Mouse (Mus musculus) stomach, embryonic 15.5 days (tissue): ENCODE results near the gene Rpe65. TPM values are rescaled to one million over a fixed set of nuclear protein-coding genes. Genes with fewer than 3 reads are reported as not detected.

ENCODE experiments used
- ATAC-seq: fragments of 200-750 bp; cut with Nextera tagmentation; 2 replicates; pipeline ENCODE4 v1.8.0; 2017; ENCODE audit warnings: low read depth, moderate number of reproducible peaks, moderate TSS enrichment; ENCODE audit not compliant: insufficient read depth, low FRiP score
- H3K27ac ChIP-seq: fragments of 300-500 bp; sonication (generic); 2 replicates; pipeline ENCODE4 v1.5.1; 2015; ENCODE audit warnings: mild to moderate bottlenecking, inconsistent platforms
- H3K27me3 ChIP-seq: fragments of 300-500 bp; sonication (generic); replicated peaks from 2 replicates; pipeline ENCODE4 v1.6.1; 2015; ENCODE audit warnings: inconsistent platforms
- H3K36me3 ChIP-seq: fragments of 300-500 bp; sonication (generic); 2 replicates; pipeline ENCODE4 v1.6.1; 2015; ENCODE audit warnings: inconsistent platforms
- H3K4me1 ChIP-seq: fragments of 300-500 bp; sonication (generic); 2 replicates; pipeline ENCODE4 v1.6.1; 2015; ENCODE audit warnings: inconsistent platforms
- H3K4me2 ChIP-seq: fragments of 300-500 bp; sonication (generic); 2 replicates; pipeline ENCODE4 v1.6.1; 2015; ENCODE audit warnings: mild to moderate bottlenecking, inconsistent platforms
- H3K4me3 ChIP-seq: fragments of 300-500 bp; sonication (generic); replicated peaks from 2 replicates; pipeline ENCODE4 v1.5.1; 2015; ENCODE audit warnings: inconsistent platforms
- H3K9ac ChIP-seq: fragments of 300-500 bp; sonication (generic); 2 replicates; pipeline ENCODE4 v1.6.1; 2015; ENCODE audit warnings: inconsistent platforms
- H3K9me3 ChIP-seq: fragments of 300-500 bp; sonication (generic); 2 replicates; pipeline ENCODE4 v1.6.1; 2016; ENCODE audit warnings: inconsistent platforms
- WGBS: fragments of 180-500 bp; shearing (Covaris S2); methylation state at CpG from one replicate; pipeline ENCODE4 v1.1.7; 2015; 5-methylcytosine and 5-hydroxymethylcytosine counted together
- polyA plus RNA-seq: library from polyadenylated mRNA; unstranded; fragments of >200 nt; fragmentation: Nextera tagmentation; extraction: Ambion mirVana; gene quantifications from 2 replicates; pipeline ENCODE4 v1.2.1, GENCODE M21; 2015

Rpe65 gene
- not detected in 2 replicates for polyA plus RNA-seq

DNA sequence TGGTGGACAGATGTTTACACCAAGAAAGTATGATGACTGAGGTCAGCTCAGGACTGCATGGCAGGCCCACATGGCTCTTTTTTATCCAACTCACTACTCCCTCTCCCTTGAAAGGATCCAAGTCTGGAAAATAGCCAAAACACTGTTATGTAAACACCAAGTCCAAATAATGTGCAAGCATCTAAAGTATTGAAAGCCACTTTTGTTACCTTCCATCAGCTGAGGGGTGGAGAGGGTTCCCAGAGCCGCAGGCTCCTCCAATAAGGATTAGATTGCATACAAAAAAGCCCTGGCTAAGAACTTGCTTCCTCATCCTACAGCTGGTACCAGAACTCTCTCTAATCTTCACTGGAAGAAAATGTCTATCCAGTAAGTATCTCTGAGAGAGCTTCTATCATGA lies at the start of gene Rpe65:
Gene Rpe65 (plus strand): TSS at position 301 of the 400 bp plus-strand sequence.
- 43% methylated on average over 1 of the region's 1 CpGs for WGBS
- no peak within 1 kb of the TSS for H3K9ac ChIP-seq
- ATAC-seq = no peak
- no peaks in the 10 kb centered on the region for H3K36me3 ChIP-seq
- H3K4me1 ChIP-seq = no peaks in the 10 kb centered on the region
- H3K9me3 ChIP-seq = no peaks in the 10 kb centered on the region
- no peak within 1 kb of the TSS for H3K27ac ChIP-seq
- H3K4me2 ChIP-seq = no peak within 1 kb of the TSS
- no peaks in the 10 kb centered on the region for H3K27me3 ChIP-seq
- no peak within 1 kb of the TSS for H3K4me3 ChIP-seq

DNA sequence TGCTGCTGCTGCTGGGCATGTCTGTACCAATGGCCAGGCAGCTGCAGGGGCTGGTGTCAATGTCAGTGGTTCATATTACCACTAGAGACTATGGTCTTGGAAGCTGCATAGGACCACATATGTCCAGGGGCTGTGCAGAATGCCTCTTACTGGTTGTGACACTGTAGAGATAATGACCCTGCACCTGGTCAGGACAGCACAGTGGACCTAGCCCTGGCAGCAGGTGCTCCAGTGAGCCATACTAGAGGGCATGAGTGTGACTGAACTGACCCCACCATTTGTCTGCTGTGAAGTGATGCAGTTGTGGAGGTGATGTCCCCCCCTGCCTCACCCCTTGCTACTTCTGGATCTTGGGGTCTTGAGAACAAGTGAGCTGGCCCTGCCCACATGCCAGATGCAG lies 48.8 kb upstream of the Rpe65 start:
- no peak overlapping the region for H3K9ac ChIP-seq
- no peak overlapping the region for H3K4me2 ChIP-seq
- H3K9me3 ChIP-seq = no peaks in the 10 kb centered on the region
- H3K4me3 ChIP-seq = no peak overlapping the region
- ATAC-seq = no peak
- H3K27me3 ChIP-seq = no peaks in the 10 kb centered on the region
- H3K27ac ChIP-seq = no peak overlapping the region
- no peaks in the 10 kb centered on the region for H3K36me3 ChIP-seq
- no peaks in the 10 kb centered on the region for H3K4me1 ChIP-seq

DNA sequence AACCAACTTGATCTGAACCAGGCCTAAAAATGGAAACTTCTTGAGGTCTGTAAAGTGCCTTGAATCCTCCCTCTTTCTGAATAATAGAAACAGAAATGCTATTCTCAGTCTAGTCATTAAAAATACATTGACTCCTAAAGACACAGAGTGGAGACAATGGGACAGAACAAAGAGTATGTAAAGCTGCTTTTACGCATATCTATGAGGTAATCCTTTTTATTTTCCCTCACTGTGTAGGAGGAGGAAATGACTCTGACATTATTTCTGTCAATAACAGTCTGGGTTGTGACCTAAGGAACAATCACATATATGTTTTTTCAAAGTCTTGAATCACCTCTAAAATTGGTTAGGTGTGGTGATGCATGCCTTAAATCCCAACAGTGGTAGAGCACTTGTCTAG lies 16.0 kb downstream of the Rpe65 start:
- Histone ChIP-seq H3K36me3 (no peaks in the 10 kb centered on the region), H3K4me1 (no peaks in the 10 kb centered on the region), H3K4me2 (no peak overlapping the region), H3K9ac (no peak overlapping the region), H3K27me3 (no peaks in the 10 kb centered on the region), H3K4me3 (no peak overlapping the region), H3K9me3 (no peaks in the 10 kb centered on the region), H3K27ac (no peak overlapping the region)
- 78% methylated on average over 1 of the region's 1 CpGs for WGBS
- no peak for ATAC-seq

DNA sequence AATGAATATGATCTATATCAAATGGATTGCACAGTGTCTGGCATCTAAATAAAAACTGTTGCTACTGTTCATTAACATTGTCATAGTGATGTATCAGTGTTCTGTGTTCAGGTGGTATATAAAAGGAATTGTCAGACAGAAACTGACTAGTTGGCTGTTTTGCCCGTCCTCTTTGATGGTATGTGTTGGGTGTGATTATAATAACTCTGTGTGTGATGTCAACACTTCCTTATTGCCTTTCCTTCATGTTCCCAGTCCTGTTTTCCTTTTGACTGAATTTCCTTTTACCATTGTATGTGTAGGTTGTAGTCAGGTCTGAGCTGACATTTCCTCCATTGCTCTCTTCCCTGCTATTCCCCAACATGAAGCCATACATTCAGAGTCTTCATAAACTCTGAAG lies 22.1 kb downstream of the Rpe65 start:
- Histone ChIP-seq H3K9ac (no peak overlapping the region), H3K27me3 (no peaks in the 10 kb centered on the region), H3K27ac (no peak overlapping the region), H3K4me1 (no peaks in the 10 kb centered on the region), H3K9me3 (no peaks in the 10 kb centered on the region), H3K4me2 (no peak overlapping the region), H3K4me3 (no peak overlapping the region), H3K36me3 (no peaks in the 10 kb centered on the region)
- WGBS = 47% methylated on average over 1 of the region's 1 CpGs
- ATAC-seq = no peak

DNA sequence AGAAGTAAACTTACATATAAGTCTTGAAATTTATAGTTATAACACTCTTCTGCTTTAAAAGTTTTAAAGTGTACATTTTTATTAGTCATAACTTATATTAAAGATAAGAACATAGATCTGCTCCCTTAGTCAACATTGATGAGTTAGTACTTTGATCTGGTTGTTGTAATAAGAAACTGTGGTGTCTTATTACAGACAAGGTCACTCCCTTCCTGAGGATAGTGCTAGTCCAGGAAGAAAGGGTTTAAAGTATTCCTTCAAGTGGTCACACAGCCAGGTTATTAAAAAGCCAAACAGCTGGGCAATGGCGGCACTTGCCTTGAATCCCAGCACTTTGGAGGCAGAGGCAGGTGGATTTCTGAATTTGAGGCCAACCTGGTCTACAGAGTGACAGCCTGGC lies 25.0 kb downstream of the Rpe65 start:
- H3K27me3 ChIP-seq = no peaks in the 10 kb centered on the region
- no peak overlapping the region for H3K4me2 ChIP-seq
- H3K4me1 ChIP-seq = no peaks in the 10 kb centered on the region
- 66% methylated on average over 1 of the region's 1 CpGs for WGBS
- no peaks in the 10 kb centered on the region for H3K9me3 ChIP-seq
- no peaks in the 10 kb centered on the region for H3K36me3 ChIP-seq
- no peak overlapping the region for H3K4me3 ChIP-seq
- no peak overlapping the region for H3K9ac ChIP-seq
- no peak for ATAC-seq
- H3K27ac ChIP-seq = no peak overlapping the region

DNA sequence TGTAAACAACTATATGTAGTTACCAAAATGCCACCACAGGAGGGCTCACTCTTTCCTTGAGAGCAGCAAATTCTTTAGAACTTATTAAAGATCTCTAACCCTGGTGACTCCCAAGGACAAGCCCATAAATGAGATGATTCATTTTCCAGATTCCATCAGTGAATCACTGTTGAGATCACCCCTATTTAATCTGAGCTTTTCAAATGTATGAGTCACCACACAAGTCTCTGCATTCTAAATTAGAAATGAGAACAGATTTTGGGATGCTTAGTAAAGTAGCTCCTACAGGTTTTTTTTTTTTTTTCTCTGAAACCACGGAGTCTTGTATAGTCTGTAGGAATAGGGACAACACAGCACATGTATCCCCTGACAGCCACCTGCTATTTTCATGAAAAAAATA lies 61.8 kb downstream of the Rpe65 start:
- 67% methylated on average over 1 of the region's 1 CpGs for WGBS
- H3K9ac ChIP-seq = no peak overlapping the region
- H3K4me1 ChIP-seq = no peaks in the 10 kb centered on the region
- no peak overlapping the region for H3K4me2 ChIP-seq
- H3K9me3 ChIP-seq = no peaks in the 10 kb centered on the region
- H3K27me3 ChIP-seq = no peaks in the 10 kb centered on the region
- H3K4me3 ChIP-seq = no peak overlapping the region
- no peak overlapping the region for H3K27ac ChIP-seq
- no peaks in the 10 kb centered on the region for H3K36me3 ChIP-seq
- ATAC-seq = no peak

DNA sequence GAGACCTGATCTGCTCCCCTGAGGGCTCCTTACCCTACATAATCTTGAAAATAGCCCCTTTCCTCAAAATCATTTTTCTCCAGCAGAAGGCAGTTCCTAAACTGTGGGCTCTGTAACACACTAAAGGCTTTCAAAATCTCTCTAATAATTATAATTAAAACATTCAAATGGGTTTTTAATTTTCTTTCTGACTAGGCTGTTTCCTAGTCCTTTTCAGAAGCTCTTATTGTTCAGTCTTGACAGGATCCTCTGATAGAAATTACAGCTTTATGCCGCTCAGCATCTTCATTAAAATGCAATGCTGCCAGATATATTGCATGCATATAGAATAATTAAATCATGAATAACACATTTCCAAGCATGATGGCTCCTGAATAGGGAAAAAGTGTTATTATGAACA lies 64.4 kb downstream of the Rpe65 start:
- WGBS = 98% methylated on average over 1 of the region's 1 CpGs

More for the DNA sequence above, 64.4 kb downstream of the Rpe65 start:
- ATAC-seq = no peak
- Histone ChIP-seq H3K27me3 (no peaks in the 10 kb centered on the region), H3K9me3 (no peaks in the 10 kb centered on the region), H3K4me3 (no peak overlapping the region), H3K36me3 (no peaks in the 10 kb centered on the region), H3K4me2 (no peak overlapping the region), H3K4me1 (no peaks in the 10 kb centered on the region), H3K27ac (no peak overlapping the region), H3K9ac (no peak overlapping the region)

Other genes starting within 250 kb of the Rpe65 start
- 29.5 and 31.9 TPM in 2 replicates for gene Depdc1a, start 103.7 kb upstream of the Rpe65 start, polyA plus RNA-seq
- 88.9 and 92.3 TPM in 2 replicates for gene Wls, start 240.5 kb downstream of the Rpe65 start, polyA plus RNA-seq